Mouse (Mus musculus): Measurements from ENCODE around the gene Ccdc189.
"Not testable (repeated sequence)": the region's sequence is repeated elsewhere in the genome, so short reads cannot be mapped to it uniquely, and the experiment has no call there.

The Ccdc189 gene

DNA sequence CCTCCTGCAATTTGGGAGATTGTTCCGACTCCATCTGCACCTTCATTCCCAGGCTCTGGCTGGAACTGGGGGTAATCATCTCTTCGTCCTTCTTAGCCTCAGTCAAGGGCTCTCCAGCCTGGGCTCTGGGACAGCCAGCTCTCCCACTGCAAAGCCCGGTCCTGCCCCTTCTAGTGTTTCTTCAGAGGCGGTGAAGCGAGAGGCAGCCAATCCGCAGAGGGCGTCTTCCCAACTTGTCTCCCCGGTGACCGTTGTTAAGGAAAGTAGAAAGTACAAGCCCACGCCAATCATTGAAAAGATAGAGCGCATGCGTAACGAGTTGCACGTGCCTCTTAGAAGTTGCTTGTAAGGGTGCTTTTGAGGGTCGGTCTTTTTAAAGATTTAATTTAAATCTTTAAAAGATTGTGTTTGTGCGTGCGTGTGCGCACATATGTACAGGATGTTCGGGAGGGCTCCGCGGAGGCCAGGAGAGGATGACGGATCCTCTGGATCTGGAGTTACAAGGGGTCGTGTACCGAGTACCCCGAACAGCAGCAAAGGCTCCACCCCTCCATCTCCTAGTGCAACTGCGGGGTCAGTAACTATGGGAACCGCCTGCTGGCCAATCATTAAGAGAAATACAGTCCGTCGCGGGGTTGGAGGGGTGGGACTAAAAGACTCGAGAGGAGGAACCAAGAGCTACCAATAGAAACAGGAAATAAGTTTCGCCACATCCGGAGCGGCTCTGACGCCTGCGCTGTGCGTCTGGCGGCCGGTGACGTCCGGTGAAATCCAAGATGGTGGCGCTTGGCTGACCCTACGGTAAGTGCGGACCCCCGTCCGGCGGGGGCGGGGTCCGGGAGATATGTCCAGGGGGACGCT is at the start of gene Ccdc189, which contains the start of gene Rnf40:
Gene Ccdc189, minus strand, starts transcription at position 585 of the 861 bp plus-strand sequence.
Gene Rnf40, plus strand, starts transcription at position 757 of the 861 bp plus-strand sequence.
- peak; percentile 82 for DNase-seq

DNA sequence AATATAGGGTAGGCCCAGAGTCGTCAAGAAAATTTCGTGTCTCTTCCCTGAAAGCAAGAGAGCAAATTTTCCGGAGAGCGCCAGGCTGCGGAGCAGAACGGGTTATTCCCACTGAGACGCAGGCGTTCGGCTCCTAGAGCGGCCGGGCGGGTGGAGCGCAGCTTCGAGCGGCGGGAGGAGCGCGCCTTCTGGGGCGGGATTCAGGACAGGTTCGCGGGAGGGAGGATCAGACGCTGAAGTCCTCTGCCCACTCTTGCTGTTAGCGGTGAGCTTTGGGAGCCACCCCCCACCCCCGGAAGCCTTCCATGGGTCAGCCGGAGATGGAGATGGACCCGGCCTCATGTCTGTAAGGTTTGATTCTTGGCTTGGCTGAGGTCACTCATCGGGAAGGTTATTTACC is 48.6 kb upstream of the Ccdc189 start:
- DNase-seq: peak; percentile 79

DNA sequence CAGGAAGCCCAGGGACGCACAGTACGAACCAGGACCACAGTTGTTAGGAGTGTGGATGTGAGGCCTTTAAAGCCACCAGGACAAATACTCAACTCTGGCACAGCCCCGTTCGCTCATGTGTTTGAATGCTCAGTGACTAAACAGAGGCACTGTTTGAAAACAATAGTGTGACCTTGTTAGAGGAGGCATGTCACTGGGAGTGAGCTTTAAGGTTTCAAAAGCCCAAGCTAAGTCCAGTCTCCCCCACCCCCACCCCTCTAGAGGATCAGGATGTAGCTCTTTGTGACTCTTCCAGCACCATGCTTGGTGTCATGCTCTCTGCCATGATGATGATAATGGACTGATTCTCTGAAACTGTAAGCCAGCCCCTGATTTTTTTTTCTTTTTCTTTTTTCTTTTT is 43.0 kb upstream of the Ccdc189 start:
- no peak for DNase-seq

DNA sequence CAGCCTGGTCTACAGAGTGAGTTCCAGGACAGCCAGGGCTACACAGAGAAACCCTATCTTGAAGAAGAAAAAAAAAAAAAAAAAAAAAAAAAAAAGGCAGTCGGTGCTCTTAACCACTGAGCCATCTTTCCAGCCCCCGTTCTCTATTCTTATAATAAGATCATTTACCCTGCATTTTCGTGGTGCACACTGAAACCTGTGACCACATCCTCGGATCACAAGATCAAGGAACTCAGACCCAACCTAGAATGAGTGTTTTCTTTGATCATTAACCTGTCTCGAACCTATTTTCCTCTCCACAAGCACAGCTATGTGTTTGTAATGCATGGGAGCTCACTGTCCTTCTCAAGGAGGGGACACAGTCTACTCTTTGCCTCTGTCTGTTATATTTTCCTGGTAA is 40.3 kb upstream of the Ccdc189 start:
- no peak for DNase-seq

GRCm38 (mm10) chr7:127626471-127626870 is 38.1 kb upstream of the Ccdc189 start:
- DNase-seq: no peak

GRCm38 (mm10) chr7:127626039-127626438 is 37.6 kb upstream of the Ccdc189 start:
- DNase-seq: no peak

- not testable (repeated sequence) for DNase-seq
These were observed 30.0 kb upstream of the Ccdc189 start for GRCm38 (mm10) chr7:127618402-127618801.

DNA sequence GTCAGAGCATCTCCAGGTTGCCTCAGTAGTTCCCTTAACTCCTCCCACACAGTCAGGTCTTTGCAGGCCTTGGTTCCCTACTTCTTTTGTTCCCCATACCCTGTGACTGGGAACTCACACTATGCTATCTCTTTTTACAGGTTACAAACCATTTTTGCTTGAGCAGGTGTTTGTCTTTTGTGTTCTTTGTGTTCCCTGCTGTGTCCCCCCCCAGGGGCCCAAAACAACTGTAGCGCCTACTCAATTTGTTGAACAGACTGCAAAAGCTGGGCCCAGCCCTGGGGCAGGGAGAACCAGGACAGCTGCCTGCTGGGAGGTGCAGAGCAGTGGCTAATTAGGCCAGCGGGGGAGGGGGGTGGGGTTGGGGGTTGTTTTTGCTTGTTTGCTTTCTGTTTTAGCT is 29.6 kb upstream of the Ccdc189 start:
- no peak for DNase-seq

DNA sequence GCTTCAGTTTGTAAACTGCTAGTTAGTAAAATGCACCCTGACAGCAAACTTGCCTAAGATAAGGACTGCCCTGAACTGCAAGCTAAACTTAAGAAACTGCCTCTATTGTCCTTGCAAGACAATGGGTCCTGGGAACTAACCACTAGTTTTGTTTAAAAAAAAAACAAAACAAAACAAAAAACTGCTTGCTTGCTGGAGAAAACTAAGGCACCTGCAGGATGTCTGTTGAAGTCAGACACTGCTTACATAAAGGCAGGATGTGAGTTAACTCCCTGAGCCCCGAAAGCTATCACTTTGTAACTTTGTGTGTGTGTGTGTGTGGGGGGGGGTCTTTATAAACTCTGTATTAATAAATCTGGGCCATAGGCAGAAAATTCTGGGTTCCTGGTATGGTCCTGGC is 28.5 kb upstream of the Ccdc189 start:
- DNase-seq: no peak

GRCm38 (mm10) chr7:127616336-127616735 is 27.9 kb upstream of the Ccdc189 start:
- DNase-seq: no peak

- DNase-seq: peak; percentile 76
These were observed 26.8 kb upstream of the Ccdc189 start, which contains the start of gene Zfp629 for GRCm38 (mm10) chr7:127614891-127615843. TSS of gene Zfp629 (minus strand) at chr7:127615797.

GRCm38 (mm10) chr7:127614511-127614890 is 26.1 kb upstream of the Ccdc189 start:
- DNase-seq: peak; percentile 33

DNA sequence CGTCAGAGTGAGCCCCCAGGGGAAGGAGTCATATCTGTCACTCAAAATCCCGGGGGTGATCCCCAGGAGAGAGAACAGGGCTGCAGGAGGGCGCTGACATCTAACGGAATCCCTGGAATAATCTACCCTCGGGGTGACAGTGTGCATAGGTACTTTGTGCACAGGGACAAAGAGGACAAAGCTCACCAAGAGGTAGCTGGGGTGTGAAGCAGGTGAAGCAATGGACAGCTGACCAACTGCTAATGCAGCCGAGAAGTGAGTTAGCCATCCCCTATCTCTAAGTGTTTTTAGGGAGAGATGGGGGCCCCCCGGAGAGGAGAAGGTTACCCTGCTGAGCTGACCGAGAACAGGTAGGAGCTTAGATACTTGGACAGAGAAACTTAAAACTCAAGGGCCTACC is 25.7 kb upstream of the Ccdc189 start:
- no peak for DNase-seq

DNA sequence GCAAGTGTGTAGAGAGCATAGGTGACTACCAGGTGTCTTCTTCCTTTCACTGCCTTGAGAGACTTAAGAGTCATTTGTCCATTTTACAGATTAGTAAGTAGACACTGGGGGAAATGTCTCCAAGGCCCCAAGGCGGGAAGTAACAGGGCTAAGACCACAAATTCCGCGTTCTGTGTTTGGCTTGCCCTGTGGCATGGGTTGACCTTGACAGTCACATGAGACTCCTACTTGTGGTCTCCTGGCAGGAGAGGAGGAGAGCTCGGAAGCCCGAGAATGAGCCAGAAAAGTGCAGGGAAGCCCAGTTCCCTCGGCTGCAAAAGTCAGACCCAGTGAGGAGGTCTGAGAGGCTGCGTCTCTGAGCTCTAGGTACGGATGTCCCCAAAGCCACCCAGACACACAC is 25.1 kb upstream of the Ccdc189 start:
- DNase-seq: no peak

DNA sequence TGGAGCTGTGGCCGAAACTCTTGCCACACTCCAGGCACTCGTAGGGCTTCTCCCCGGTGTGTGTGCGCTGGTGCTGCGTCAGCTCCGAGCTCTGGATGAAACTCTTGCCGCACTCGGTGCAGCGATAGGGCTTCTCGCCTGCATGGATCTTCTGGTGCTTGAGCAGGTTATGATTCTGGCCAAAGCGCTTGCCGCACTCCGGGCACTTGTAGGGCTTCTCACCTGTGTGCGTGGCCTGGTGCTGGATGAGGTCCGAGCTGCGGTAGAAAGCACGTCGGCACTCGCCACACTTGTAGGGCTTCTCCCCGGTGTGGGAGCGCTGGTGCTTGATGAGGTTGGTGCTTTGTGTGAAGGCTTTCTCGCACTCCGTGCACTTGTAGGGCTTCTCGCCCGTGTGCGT is 23.2 kb upstream of the Ccdc189 start:
- no peak for DNase-seq

- DNase-seq: no peak
These were observed 22.6 kb upstream of the Ccdc189 start for GRCm38 (mm10) chr7:127611011-127611410.

DNA sequence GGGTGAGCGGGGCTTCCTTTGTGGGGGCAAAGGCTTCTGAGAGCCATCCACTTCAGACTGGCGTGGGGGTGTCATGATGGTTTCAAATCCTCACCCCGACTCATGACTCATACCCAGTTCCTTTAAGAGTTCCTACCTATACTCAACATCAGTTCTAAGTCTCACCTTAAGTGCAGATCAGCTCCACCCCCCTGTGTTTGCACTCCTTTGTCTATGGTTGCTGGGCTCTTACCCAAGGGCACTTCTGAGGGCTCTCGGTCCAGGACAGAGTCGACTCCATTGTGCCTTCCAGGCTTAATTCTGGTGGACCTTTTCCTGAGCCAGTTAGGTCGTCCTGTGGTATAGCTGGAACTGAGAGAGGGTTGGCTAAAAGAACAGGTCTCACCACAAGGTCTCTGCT is 18.8 kb upstream of the Ccdc189 start:
- no peak for DNase-seq

GRCm38 (mm10) chr7:127604256-127604655 is 15.9 kb upstream of the Ccdc189 start:
- no peak for DNase-seq

DNA sequence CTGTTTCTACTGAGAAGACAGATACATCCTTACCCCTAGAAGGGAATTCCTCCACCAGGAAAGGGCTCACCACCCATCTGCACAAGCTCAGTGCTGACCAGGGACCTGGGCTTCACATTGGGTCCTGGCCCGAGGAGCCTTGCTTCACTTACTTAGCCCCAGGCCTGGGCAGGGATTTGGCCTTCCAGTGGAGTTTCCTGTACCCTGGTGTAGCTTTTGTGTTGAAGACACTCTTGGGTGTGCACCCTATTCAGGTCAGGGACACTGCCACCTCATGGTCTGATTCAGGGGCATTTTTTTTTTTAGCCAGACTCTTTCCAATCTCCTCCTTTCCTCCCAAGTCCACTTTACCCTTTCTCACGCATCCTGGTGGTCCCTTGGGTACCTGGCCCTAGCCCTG is 14.5 kb upstream of the Ccdc189 start:
- DNase-seq: no peak

DNA sequence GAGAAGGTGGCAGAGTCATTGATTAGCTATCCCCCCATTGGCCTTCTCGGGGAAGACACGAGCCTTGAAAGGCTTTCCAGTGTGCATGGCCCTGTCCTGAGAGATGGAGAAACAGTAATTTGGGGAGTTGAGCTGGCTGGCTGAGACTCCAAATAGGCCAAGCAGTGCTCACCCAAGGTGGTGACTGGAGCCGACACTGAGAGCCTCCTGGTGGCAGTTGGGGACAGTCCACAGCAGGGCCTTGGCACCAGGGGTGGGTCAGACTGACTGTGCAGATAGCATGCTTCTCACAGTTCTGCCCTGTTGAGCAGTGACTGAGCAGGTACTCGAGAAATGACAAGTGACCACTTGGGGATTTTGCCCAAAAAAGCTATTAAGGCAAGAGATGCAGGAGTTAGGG is 13.3 kb upstream of the Ccdc189 start:
- no peak for DNase-seq

- no peak for DNase-seq
These were observed 12.2 kb upstream of the Ccdc189 start for GRCm38 (mm10) chr7:127600612-127601011.

DNA sequence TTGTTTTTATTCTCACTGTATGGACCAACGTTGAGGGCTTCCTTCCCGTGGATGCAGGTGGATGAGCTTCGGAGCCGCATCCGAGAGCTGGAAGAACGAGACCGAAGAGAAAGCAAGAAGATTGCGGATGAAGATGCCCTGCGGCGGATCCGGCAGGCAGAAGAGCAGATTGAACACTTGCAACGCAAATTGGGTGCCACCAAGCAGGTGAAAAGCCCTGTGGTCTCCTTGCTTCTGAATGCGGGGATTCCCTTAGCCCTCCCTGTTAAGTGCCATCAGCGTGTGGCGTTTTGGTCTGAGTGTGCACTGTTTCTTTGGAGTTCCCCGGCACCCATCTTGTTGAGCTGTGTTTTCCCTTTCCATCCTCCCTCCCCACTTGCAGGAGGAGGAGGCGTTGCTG is 8.4 kb upstream of the Ccdc189 start:
- DNase-seq: no peak

- no peak for DNase-seq
These were observed 4.2 kb upstream of the Ccdc189 start for GRCm38 (mm10) chr7:127592575-127592974.

DNA sequence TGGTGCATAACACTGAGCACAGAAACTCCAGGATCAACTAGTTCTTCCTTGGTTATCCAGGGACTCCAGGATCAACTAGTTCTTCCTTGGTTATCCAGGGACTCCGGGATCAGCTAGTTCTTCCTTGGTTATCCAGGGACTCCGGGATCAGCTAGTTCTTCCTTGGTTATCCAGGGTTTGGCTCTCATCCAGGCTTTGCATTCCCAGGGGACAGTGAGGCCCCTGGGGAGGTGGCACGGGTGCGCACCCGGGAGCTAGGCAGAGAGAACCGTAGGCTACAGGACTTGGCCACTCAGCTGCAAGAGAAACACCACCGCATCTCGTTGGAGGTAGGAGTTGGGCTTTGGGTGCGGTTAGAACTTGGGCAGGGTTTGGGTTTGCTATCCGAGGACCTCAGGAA is 2.7 kb upstream of the Ccdc189 start:
- no peak for DNase-seq
